Mouse (Mus musculus) MEL (cell line): ENCODE results near the gene Dmc1. TPM values are rescaled to one million over a fixed set of nuclear protein-coding genes. Genes with fewer than 3 reads are reported as not detected.

ENCODE experiments used
- DNase-seq: peaks from one replicate; pipeline ENCODE4 v3.0.0; 2011; ENCODE audit warnings: low read depth, low spot score
- H3K27ac ChIP-seq: 2 replicates; pipeline ENCODE4 v1.5.1; 2012; ENCODE audit warnings: low read depth, mild to moderate bottlenecking, control low read depth, low read length, moderate library complexity; ENCODE audit not compliant: control insufficient read depth
- H3K27me3 ChIP-seq, 2 experiments: fragments of 150-350 bp in 1 of 2; sonication (generic) in 1 of 2; 2 replicates each; pipeline ENCODE4 v1.6.1; 2012; ENCODE audit warnings: low read length in 2 of 2, mild to moderate bottlenecking in 2 of 2, improper control_type of control experiment in 1 of 2, moderate library complexity in 1 of 2; ENCODE audit not compliant: insufficient read depth in 2 of 2, control insufficient read depth in 1 of 2
- H3K36me3 ChIP-seq, 2 experiments: 2 replicates each; pipeline ENCODE4 v1.6.1; 2012 to 2014; ENCODE audit warnings: low read length in 2 of 2, improper control_type of control experiment in 1 of 2, inconsistent platforms in 1 of 2, mild to moderate bottlenecking in 1 of 2; ENCODE audit not compliant: insufficient read depth in 2 of 2, control insufficient read depth in 1 of 2
- H3K4me1 ChIP-seq, 2 experiments: fragments of 150-350 bp in 1 of 2; sonication (generic) in 1 of 2; 2 replicates each; pipeline ENCODE4 v1.6.1; 2012; ENCODE audit warnings: low read length in 2 of 2, improper control_type of control experiment in 1 of 2, mild to moderate bottlenecking in 1 of 2; ENCODE audit not compliant: insufficient read depth in 2 of 2, control insufficient read depth in 1 of 2
- H3K4me3 ChIP-seq, 2 experiments: fragments of 150-350 bp in 1 of 2; sonication (generic) in 1 of 2; 2 replicates each; pipeline ENCODE4 v1.5.1; 2012; ENCODE audit warnings: low read depth in 2 of 2, low read length in 2 of 2, mild to moderate bottlenecking in 2 of 2, moderate library complexity in 2 of 2, control low read depth in 1 of 2, improper control_type of control experiment in 1 of 2; ENCODE audit not compliant: control insufficient read depth in 1 of 2, insufficient read depth in 1 of 2
- H3K79me2 ChIP-seq: 2 replicates; pipeline ENCODE4 v1.6.1; 2012; ENCODE audit warnings: mild to moderate bottlenecking, low read length, moderate library complexity; ENCODE audit not compliant: control insufficient read depth, poor library complexity, insufficient read depth
- H3K9ac ChIP-seq: 2 replicates; pipeline ENCODE4 v1.6.1; 2012; ENCODE audit warnings: low read depth, mild to moderate bottlenecking, control low read depth, low read length, moderate library complexity; ENCODE audit not compliant: control insufficient read depth, poor library complexity, severe bottlenecking
- H3K9me3 ChIP-seq: fragments of 150-350 bp; sonication (generic); replicated peaks from 2 replicates; pipeline ENCODE4 v1.6.1; 2012; ENCODE audit warnings: mild to moderate bottlenecking, low read length, improper control_type of control experiment, moderate library complexity; ENCODE audit not compliant: insufficient read depth
- KAT2A ChIP-seq: conservative IDR thresholded peaks from 2 replicates; pipeline ENCODE4 v1.6.1; 2012; ENCODE audit warnings: low read depth, low read length, improper control_type of control experiment, inconsistent platforms
- MEF2A ChIP-seq: IDR thresholded peaks from 2 replicates; pipeline ENCODE4 v1.6.1; 2014; ENCODE audit warnings: low read depth, mild to moderate bottlenecking, inconsistent platforms, low read length, improper control_type of control experiment; ENCODE audit not compliant: poor library complexity, insufficient replicate concordance, severe bottlenecking; ENCODE audit errors: extremely low read depth
- POLR2A ChIP-seq, 2 experiments: IDR thresholded peaks; 2 replicates each; pipeline ENCODE4 v1.6.1; 2011 to 2012; ENCODE audit warnings: low read length in 2 of 2, mild to moderate bottlenecking in 2 of 2, control low read depth in 1 of 2, improper control_type of control experiment in 1 of 2, low read depth in 1 of 2, moderate library complexity in 1 of 2; ENCODE audit not compliant: control insufficient read depth in 1 of 2, insufficient read depth in 1 of 2, poor library complexity in 1 of 2
- RCOR1 ChIP-seq: IDR thresholded peaks from 2 replicates; pipeline ENCODE4 v1.6.1; 2012; ENCODE audit warnings: low read depth, mild to moderate bottlenecking, inconsistent platforms, low read length, improper control_type of control experiment
- TAL1 ChIP-seq: IDR thresholded peaks from 2 replicates; pipeline ENCODE4 v1.6.1; 2012; ENCODE audit warnings: mild to moderate bottlenecking, inconsistent platforms, low read length, moderate library complexity, mixed read lengths
- USF2 ChIP-seq, 2 experiments: IDR thresholded peaks; 2 replicates each; pipeline ENCODE4 v1.6.1; 2011 to 2012; ENCODE audit warnings: improper control_type of control experiment in 2 of 2, low read length in 2 of 2, borderline replicate concordance in 1 of 2, inconsistent platforms in 1 of 2, low read depth in 1 of 2, mild to moderate bottlenecking in 1 of 2; ENCODE audit not compliant: insufficient read depth in 1 of 2
- polyA plus RNA-seq, 2 experiments: library from polyadenylated mRNA; stranded (reverse) in 1 of 2; unstranded in 1 of 2; fragments of >175 nt in 1 of 2; fragments of >200 nt in 1 of 2; gene quantifications; 2 replicates each; pipeline versions ENCODE4 v1.2.1 to v1.2.4; 2012; ENCODE audit warnings: low replicate concordance in 2 of 2, low read depth in 1 of 2; ENCODE audit not compliant: insufficient read length in 2 of 2, insufficient read depth in 1 of 2, missing spikeins in 1 of 2
- total RNA-seq: library from RNA; depleted of rRNA; stranded (reverse); fragments of 300-350 nt; gene quantifications from 2 replicates; pipeline ENCODE4 v1.2.3, GENCODE M21; 2012; rRNA removed

The Dmc1 gene
- total and polyA plus RNA-seq, 3 experiments = not detected

- Histone ChIP-seq H3K27ac (no peak overlapping the region), H3K79me2 (no peaks in the 10 kb centered on the region), H3K36me3 (peaks cover 0 to under 1% of the 10 kb centered on the region in 2 experiments; a peak in 1 of 4 replicates), H3K9ac (no peak overlapping the region), H3K27me3 (no peaks in the 10 kb centered on the region), H3K4me1 (peaks cover 0 to 12% of the 10 kb centered on the region in 2 experiments; a peak in 3 of 4 replicates), H3K4me3 (no peak overlapping the region), H3K9me3 (no peaks in the 10 kb centered on the region)
- TF ChIP-seq TAL1 = no peak
- no peak for TF ChIP-seq MEF2A
- TF ChIP-seq RCOR1 = no peak
- TF ChIP-seq USF2 (IDR thresholded peaks at IDR 0.05; ENCODE audit: borderline replicate concordance in 1 of 2, insufficient read depth in 1 of 2, low read depth in 1 of 2, low read length in 2 of 2) = no peak
- TF ChIP-seq POLR2A (IDR thresholded peaks at IDR 0.05; ENCODE audit: control insufficient read depth in 1 of 2, insufficient read depth in 1 of 2, low read depth in 1 of 2, low read length in 2 of 2, poor library complexity in 1 of 2) = no peak
- TF ChIP-seq KAT2A = no peak
- DNase-seq = no peak
These were observed 91.0 kb downstream of the Dmc1 start for GRCm38 (mm10) chr15:79513940-79514339.

GRCm38 (mm10) chr15:79511553-79512320, 93.2 kb downstream of the Dmc1 start:
- Histone ChIP-seq H3K4me3 (no peak overlapping the region), H3K4me1 (no peaks in the 10 kb centered on the region), H3K36me3 (no peaks in the 10 kb centered on the region), H3K79me2 (no peaks in the 10 kb centered on the region), H3K27ac (no peak overlapping the region), H3K9ac (no peak overlapping the region), H3K9me3 (no peaks in the 10 kb centered on the region), H3K27me3 (no peaks in the 10 kb centered on the region)
- no peak for DNase-seq
- no peak for TF ChIP-seq KAT2A

Other genes with a start within 250 kb of the Dmc1 start
- 7.2 and 7.5 TPM in 2 replicates for gene Tmem184b, start 201.5 kb downstream of the Dmc1 start, total RNA-seq
- gene Tmem184b, start 201.5 kb downstream of the Dmc1 start, polyA plus RNA-seq = 10 to 100 TPM in 1 of 2 experiments, not detected in 1; 28.4 TPM
- gene Csnk1e, start 149.5 kb downstream of the Dmc1 start, total RNA-seq = 28.5 and 33.3 TPM in 2 replicates
- gene Csnk1e, start 149.5 kb downstream of the Dmc1 start, polyA plus RNA-seq = 10 to 100 TPM in 1 of 2 experiments, not detected in 1; 58.1 TPM
- not detected in 2 replicates for gene Kcnj4, start 99.9 kb downstream of the Dmc1 start, total RNA-seq
- gene Kcnj4, start 99.9 kb downstream of the Dmc1 start, polyA plus RNA-seq = under 1 TPM in 1 of 2 experiments, not detected in 1; 0.07 TPM
- gene Kdelr3, start 88.7 kb downstream of the Dmc1 start, total RNA-seq = 12.6 and 14.5 TPM in 2 replicates
- gene Kdelr3, start 88.7 kb downstream of the Dmc1 start, polyA plus RNA-seq = 10 to 100 TPM in 1 of 2 experiments, not detected in 1; 32.2 TPM
- gene Ddx17, start 58.4 kb downstream of the Dmc1 start, total RNA-seq = 100 and 115 TPM in 2 replicates
- 100 to 1,000 TPM in 1 of 2 experiments, 10 to 100 TPM in 1; 85.4 to 148 TPM for gene Ddx17, start 58.4 kb downstream of the Dmc1 start, polyA plus RNA-seq
- 0.35 and 0.39 TPM in 2 replicates for gene Fam227a, start 53.8 kb upstream of the Dmc1 start, total RNA-seq
- under 1 TPM in 1 of 2 experiments, not detected in 1; 0.60 TPM for gene Fam227a, start 53.8 kb upstream of the Dmc1 start, polyA plus RNA-seq
- gene Cby1, start 54.1 kb upstream of the Dmc1 start, total RNA-seq = 29.6 and 34.3 TPM in 2 replicates
- gene Cby1, start 54.1 kb upstream of the Dmc1 start, polyA plus RNA-seq = 10 to 100 TPM in 1 of 2 experiments, not detected in 1; 56.2 TPM
- 161 and 174 TPM in 2 replicates for gene Tomm22, start 65.8 kb upstream of the Dmc1 start, total RNA-seq
- gene Tomm22, start 65.8 kb upstream of the Dmc1 start, polyA plus RNA-seq = 100 to 1,000 TPM; 281 to 829 TPM
- gene Josd1, start 82.8 kb upstream of the Dmc1 start, total RNA-seq = 37.8 and 47.2 TPM in 2 replicates
- 10 to 100 TPM in 1 of 2 experiments, not detected in 1; 46.5 TPM for gene Josd1, start 82.8 kb upstream of the Dmc1 start, polyA plus RNA-seq
- gene Gtpbp1, start 85.7 kb upstream of the Dmc1 start, total RNA-seq = 41.9 and 50.3 TPM in 2 replicates
- 10 to 100 TPM in 1 of 2 experiments, not detected in 1; 92.2 TPM for gene Gtpbp1, start 85.7 kb upstream of the Dmc1 start, polyA plus RNA-seq
- 4.3 and 5.2 TPM in 2 replicates for gene Sun2, start 137.4 kb upstream of the Dmc1 start, total RNA-seq
- 10 to 100 TPM in 1 of 2 experiments, not detected in 1; 10.6 TPM for gene Sun2, start 137.4 kb upstream of the Dmc1 start, polyA plus RNA-seq
- gene Dnal4, start 172.7 kb upstream of the Dmc1 start, total RNA-seq = 14.7 and 19.5 TPM in 2 replicates
- 10 to 100 TPM in 1 of 2 experiments, not detected in 1; 30.0 TPM for gene Dnal4, start 172.7 kb upstream of the Dmc1 start, polyA plus RNA-seq
- gene Nptxr, start 199.7 kb upstream of the Dmc1 start, total RNA-seq = 0.03 and 0.04 TPM in 2 replicates
- under 1 TPM in 1 of 2 experiments, not detected in 1; 0.33 TPM for gene Nptxr, start 199.7 kb upstream of the Dmc1 start, polyA plus RNA-seq
- gene Npcd, start 229.1 kb upstream of the Dmc1 start, total RNA-seq = 0.23 TPM in 1 of 2 replicates, not detected in the other
- not detected for gene Npcd, start 229.1 kb upstream of the Dmc1 start, polyA plus RNA-seq
- gene Cbx6, start 229.6 kb upstream of the Dmc1 start, total RNA-seq = 21.7 and 25.1 TPM in 2 replicates
- gene Cbx6, start 229.6 kb upstream of the Dmc1 start, polyA plus RNA-seq = 10 to 100 TPM in 1 of 2 experiments, not detected in 1; 43.6 TPM